Mouse (Mus musculus): Measurements from ENCODE around the gene Chchd2. TPM values are rescaled to one million over a fixed set of nuclear protein-coding genes. Genes with fewer than 3 reads are reported as not detected.
"Not testable (repeated sequence)": the region's sequence is repeated elsewhere in the genome, so short reads cannot be mapped to it uniquely, and the experiment has no call there.

The Chchd2 gene
- polyA plus RNA-seq, 1 experiment from 2014 or later = 1,044 TPM

DNA sequence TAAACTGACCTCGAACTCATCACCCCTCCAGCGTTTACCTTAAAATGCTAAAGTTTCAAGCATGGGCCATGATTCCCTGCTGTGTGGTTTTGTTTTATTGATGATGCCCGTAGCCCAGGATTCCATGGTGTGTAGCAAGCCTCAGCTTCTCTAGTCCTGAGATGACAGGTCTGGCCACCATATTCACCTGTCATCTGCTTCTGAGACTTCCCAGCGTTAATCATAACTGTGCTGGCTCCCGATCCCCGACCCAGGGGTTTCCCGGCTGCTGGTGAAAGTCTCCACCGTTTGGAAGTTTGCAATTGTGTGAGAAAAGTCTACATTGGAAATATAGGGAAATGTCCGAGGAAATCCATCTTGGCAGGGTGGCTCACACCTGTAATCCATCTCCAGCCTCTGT is 21.9 kb upstream of the Chchd2 start:
- H3K9me3 ChIP-seq = no peaks in the 10 kb centered on the region
- peak overlapping the region; percentile 95; the same call in 1 of the 2 replicates for H3K27ac ChIP-seq
- 0 out of 2 replicates have a peak, but pooled peaks cover 9% of the 10 kb centered on the region for H3K4me1 ChIP-seq
- H3K36me3 ChIP-seq = no peaks in the 10 kb centered on the region
- peaks cover 8% of the 10 kb centered on the region; the same call in 1 of the 2 replicates for H3K27me3 ChIP-seq (ENCODE audit: insufficient read depth, poor library complexity, severe bottlenecking)
- H3K4me3 ChIP-seq = peak overlapping the region; percentile 85
- no peak for DNase-seq (ENCODE audit: low spot score)
- 68% methylated on average over 9 of the region's 9 CpGs for WGBS

DNA sequence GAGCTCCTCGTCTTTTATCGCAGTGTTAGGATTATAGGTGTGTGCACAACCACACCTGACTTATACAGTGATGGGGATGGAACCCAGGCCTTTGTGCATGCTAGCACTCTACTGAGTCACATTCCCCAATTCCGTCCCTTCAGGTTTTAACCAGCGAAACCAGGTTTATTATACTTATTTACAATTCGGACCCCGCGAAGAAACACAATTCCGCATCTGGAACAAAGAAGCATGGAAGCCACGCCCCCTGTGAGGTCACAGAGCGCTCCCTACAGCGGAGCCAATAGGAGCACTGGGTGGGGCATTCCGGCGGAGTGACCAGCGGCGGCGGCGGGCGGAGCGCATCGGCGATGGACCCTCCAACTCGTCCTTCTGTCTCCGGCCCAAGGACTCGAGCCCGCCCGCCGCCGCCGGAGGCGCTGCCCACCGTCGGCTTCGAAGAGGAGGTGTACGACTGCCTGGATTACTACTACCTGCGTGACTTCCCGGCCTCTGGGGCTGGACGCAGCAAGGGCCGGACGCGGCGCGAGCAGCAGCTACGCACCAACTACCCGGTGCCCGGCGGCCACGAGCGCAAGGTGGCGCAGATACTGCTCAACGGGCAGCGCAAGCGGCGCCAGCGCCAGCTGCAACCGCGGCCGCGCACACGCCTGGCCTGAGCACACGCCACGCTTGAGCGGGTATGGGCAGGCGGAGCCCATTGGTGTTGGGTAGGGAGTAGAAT is 21.1 kb upstream of the Chchd2 start, which contains the start of gene Nupr1l:
Gene Nupr1l (plus strand): TSS at position 299 of the 724 bp plus-strand sequence.
- DNase-seq (ENCODE audit: low spot score) = peak; percentile 98
- no peaks in the 10 kb centered on the region for H3K9me3 ChIP-seq
- H3K27me3 ChIP-seq (ENCODE audit: insufficient read depth, poor library complexity, severe bottlenecking) = peaks cover 8% of the 10 kb centered on the region; the same call in 1 of the 2 replicates
- peak within 1 kb of the TSS; percentile 95 for H3K27ac ChIP-seq
- peak within 1 kb of the TSS; percentile 85 for H3K4me3 ChIP-seq
- 0 out of 2 replicates have a peak, but pooled peaks cover 9% of the 10 kb centered on the region for H3K4me1 ChIP-seq
- under 1% methylated on average over 63 of the region's 63 CpGs for WGBS
- no peaks in the 10 kb centered on the region for H3K36me3 ChIP-seq

DNA sequence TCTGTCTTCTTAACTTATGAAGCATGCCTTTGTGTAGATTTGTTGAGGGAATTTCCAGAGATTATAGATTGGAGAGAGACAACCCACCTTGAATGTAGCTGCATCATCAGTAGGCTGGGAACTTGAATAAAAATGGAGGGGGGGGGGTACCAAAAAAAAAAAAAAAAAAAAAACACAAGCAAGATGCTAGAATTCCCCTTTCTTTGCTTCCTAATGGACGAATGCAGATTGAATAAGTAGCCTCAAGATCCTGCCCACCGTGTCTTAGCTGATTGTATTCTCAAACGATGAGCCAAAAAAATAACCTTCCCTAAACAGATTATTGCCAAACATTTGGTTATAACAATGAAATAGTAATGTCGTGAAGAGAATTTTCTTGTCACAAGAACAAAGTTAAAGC is 20.5 kb upstream of the Chchd2 start:
- Histone ChIP-seq H3K4me1 (0 out of 2 replicates have a peak, but pooled peaks cover 9% of the 10 kb centered on the region), H3K27me3 (ENCODE audit: insufficient read depth, poor library complexity, severe bottlenecking) (peaks cover 8% of the 10 kb centered on the region; the same call in 1 of the 2 replicates), H3K36me3 (0 out of 2 replicates have a peak, but pooled peaks cover 3% of the 10 kb centered on the region), H3K9me3 (no peaks in the 10 kb centered on the region), H3K4me3 (peak overlapping the region; percentile 85), H3K27ac (peak overlapping the region; percentile 95)
- no peak for DNase-seq (ENCODE audit: low spot score)
- WGBS = 33% methylated on average over 4 of the region's 4 CpGs

DNA sequence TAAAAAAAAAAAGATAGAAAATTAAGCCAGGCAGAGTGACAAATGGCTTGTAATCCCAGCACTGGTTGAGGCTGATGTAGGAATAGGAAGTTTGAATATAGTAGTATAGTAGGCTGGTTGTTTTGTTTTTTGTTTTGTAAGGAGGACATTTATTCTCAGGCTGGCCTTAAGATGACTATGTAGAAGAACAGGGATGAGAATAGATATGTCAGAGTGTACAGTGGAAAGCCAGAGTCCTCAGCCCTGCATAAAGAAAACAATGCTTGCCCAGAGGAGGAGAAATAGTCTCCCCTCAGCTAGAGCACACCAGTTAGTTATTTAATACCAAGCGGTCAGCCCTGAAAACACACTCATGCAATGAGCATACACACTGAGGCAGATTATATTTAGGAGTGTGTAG is 11.2 kb upstream of the Chchd2 start, which contains the start of gene Phkg1:
Gene Phkg1 (minus strand): TSS at position 101 of the 400 bp plus-strand sequence.
- Histone ChIP-seq H3K4me1 (peaks cover 12% of the 10 kb centered on the region; the same call in 1 of the 2 replicates), H3K27me3 (ENCODE audit: insufficient read depth, poor library complexity, severe bottlenecking) (no peaks in the 10 kb centered on the region), H3K4me3 (no peak within 1 kb of the TSS), H3K9me3 (no peaks in the 10 kb centered on the region), H3K36me3 (peaks cover 6% of the 10 kb centered on the region; the same call in 1 of the 2 replicates), H3K27ac (no peak within 1 kb of the TSS)
- 94% methylated on average over 1 of the region's 1 CpGs for WGBS
- DNase-seq (ENCODE audit: low spot score) = no peak

DNA sequence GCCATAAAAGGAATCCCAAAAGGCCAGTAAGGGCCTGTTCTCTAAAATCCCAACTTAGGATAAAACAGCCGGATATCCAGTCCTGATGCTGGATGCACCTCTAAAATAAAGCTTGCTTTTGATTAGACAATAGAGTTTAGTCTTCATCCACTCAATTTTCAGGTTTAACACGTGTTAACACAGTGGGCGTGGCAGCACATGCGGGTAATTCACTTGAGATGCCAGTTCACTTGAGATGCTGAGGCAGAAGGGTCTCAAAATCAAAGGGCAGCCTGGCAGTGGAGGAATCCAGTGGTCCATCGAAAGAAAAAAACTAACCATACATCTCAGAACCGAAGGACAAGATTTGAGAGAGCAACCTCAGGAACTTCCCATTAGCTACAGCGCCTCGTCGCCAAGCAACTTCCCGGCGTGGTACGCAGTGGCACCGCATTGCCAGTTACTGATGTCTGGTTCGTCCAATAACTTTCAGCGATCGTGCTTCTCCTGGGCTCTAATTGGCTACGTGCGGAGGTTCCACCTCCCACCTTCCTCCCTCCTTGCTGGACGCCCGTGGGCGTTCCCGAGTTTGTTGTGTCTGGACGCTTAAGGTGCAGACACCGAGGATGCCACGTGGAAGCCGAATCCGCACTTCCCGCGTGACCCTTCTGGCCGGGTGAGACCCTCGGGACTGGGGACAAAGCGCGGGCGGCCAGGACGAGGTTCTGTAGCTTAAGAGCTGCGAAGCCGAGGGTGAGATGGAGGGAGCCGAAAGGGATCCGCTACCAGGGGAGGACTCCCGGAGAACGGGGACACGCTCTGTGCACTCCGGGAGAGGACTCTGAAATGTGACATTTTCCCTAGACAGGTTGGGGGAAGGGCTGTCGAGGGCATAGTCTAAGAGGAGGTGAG is 8.2 kb upstream of the Chchd2 start, which contains the start of gene Zbed5:
Gene Zbed5 (plus strand): TSS at position 526 of the 891 bp plus-strand sequence.
- H3K9me3 ChIP-seq = no peaks in the 10 kb centered on the region
- WGBS = 2% methylated on average over 44 of the region's 44 CpGs
- H3K27ac ChIP-seq = peak within 1 kb of the TSS; percentile 80
- H3K4me1 ChIP-seq = peaks cover 12% of the 10 kb centered on the region; the same call in 1 of the 2 replicates
- peak within 1 kb of the TSS; percentile 75 for H3K4me3 ChIP-seq
- no peaks in the 10 kb centered on the region for H3K27me3 ChIP-seq (ENCODE audit: insufficient read depth, poor library complexity, severe bottlenecking)
- DNase-seq (ENCODE audit: low spot score) = peak; percentile 97
- no peaks in the 10 kb centered on the region for H3K36me3 ChIP-seq

DNA sequence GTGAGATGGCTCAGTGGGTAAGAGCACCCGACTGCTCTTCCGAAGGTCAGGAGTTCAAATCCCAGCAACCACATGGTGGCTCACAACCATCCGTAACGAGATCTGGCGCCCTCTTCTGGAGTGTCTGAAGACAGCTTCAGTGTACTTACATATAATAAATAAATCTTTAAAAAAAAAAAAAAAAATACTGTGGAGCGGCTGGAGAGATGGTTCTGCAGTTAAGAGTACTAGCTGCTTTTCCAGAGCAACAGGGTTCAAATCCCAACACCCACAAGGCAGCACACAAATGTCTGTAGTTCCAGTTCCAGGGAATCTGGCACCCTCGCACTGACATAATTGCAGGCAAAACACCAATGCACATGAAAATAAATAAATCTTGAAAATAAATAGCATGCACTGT is 3.1 kb upstream of the Chchd2 start:
- not testable (repeated sequence) for H3K9me3 ChIP-seq; H3K4me3 ChIP-seq; H3K36me3 ChIP-seq; DNase-seq (ENCODE audit: low spot score); H3K27ac ChIP-seq; H3K27me3 ChIP-seq (ENCODE audit: insufficient read depth, poor library complexity, severe bottlenecking)
- peaks cover 10% of the 10 kb centered on the region; the same call in 1 of the 2 replicates for H3K4me1 ChIP-seq
- 82% methylated on average over 7 of the region's 7 CpGs for WGBS

DNA sequence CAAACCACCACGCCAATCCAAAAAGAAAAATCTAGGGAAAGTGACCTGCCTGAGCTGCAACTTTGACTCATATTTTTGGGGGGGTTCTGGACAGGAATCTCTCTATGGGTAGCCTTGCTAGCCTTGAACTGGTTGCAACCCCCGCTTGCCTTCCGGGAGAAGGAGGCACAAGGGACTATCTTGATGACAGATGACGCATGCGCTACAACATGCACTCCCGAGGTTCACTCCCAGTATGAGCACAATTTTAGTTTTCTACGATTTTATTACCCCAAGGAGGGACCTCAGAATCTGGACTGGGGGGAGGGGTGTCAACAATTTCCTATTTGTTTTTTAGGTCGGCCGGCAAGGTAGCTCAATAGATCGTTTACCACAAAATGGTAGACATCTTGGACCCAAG is 999 bp downstream of the Chchd2 start:
- H3K36me3 ChIP-seq = peaks cover 34% of the 10 kb centered on the region
- no peaks in the 10 kb centered on the region for H3K27me3 ChIP-seq (ENCODE audit: insufficient read depth, poor library complexity, severe bottlenecking)
- no peaks in the 10 kb centered on the region for H3K9me3 ChIP-seq
- peaks cover 5% of the 10 kb centered on the region; the same call in 1 of the 2 replicates for H3K4me1 ChIP-seq
- peak overlapping the region; percentile 97 for H3K27ac ChIP-seq
- H3K4me3 ChIP-seq = peak overlapping the region; percentile 93
- WGBS = 36% methylated on average over 10 of the region's 10 CpGs
- DNase-seq (ENCODE audit: low spot score) = no peak

DNA sequence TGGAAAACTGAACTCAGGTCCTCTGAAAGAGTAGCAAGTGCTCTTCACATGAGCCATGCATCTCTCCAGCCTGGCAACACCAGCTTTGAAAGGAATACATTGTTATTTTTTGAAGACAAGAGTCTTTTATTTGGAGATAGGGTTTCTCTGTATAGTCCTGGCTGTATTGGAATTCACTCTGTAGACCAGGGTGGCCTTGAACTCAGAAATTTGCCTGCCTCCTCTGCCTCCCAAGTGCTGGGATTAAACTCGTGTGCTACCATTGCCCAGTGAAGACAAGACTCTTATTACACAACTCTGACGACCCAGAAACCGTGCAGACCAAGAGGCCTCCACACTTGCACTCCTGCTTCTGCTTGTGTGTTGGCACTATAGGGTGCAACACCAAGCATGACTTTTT is 7.4 kb downstream of the Chchd2 start:
- Histone ChIP-seq H3K9me3 (no peaks in the 10 kb centered on the region), H3K4me1 (peaks cover 11% of the 10 kb centered on the region), H3K27ac (no peak overlapping the region), H3K36me3 (peaks cover 43% of the 10 kb centered on the region), H3K4me3 (no peak overlapping the region), H3K27me3 (ENCODE audit: insufficient read depth, poor library complexity, severe bottlenecking) (no peaks in the 10 kb centered on the region)
- WGBS = 70% methylated on average over 3 of the region's 3 CpGs
- no peak for DNase-seq (ENCODE audit: low spot score)

DNA sequence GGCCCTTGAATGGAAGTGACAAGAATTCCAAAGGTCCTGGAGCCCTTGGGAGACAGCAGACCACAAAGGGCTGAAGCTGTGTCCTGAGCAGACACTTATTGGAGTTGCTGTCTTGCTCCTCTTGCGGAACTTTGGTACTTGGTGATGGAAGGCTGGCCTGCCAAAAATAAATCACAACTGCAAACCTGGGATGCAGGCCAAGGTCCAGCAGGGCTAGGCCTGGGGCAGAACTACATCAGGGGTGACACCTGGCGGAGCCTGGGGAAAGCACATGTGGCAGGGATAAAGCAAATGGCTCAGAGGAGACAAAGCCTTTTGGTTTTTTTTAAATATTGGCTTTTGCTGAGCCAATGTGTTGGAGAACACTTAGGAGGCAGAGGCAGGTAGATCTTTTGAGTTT is 8.3 kb downstream of the Chchd2 start:
- no peak for DNase-seq (ENCODE audit: low spot score)
- Histone ChIP-seq H3K27ac (no peak overlapping the region), H3K9me3 (no peaks in the 10 kb centered on the region), H3K36me3 (peaks cover 34% of the 10 kb centered on the region), H3K4me3 (no peak overlapping the region), H3K4me1 (peaks cover 11% of the 10 kb centered on the region), H3K27me3 (ENCODE audit: insufficient read depth, poor library complexity, severe bottlenecking) (no peaks in the 10 kb centered on the region)
- 26% methylated on average over 2 of the region's 2 CpGs for WGBS

DNA sequence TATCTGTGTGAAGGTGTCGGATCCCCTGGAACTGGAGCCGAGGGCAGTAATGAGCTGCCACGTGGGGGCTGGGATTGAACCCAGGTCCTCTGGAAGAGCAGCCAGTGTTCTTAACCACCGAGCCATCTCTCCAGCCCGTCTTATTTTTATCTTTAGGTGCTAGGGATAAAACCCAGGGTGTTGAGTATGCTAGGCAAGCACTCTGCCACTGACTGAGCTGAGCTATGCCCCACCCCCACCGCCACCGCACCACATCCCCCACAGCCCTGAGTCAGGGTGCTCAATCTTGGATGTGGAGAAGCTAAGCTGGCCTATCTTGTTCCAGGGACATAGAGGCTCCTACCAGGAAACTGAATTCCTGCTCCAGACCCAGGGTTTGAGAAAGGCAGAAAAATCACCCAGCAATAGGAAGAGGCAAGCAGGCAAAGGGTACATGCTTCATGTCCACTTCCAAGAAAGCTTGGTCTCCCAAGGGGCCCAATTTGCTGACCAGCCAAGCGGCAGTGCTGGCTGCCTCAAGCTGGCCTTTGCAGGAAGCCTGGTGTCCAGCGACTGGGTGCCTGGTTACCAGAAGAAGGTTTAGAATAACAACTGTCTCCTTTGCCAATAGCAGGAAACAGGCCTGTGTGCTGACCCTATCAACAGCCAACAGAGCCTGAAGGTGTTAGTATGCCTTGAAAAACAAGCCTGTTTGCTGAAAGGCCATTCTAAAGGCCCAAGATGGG is 9.4 kb downstream of the Chchd2 start:
- Histone ChIP-seq H3K4me3 (no peak overlapping the region), H3K4me1 (peaks cover 11% of the 10 kb centered on the region), H3K9me3 (no peaks in the 10 kb centered on the region), H3K36me3 (peaks cover 26% of the 10 kb centered on the region), H3K27ac (no peak overlapping the region), H3K27me3 (ENCODE audit: insufficient read depth, poor library complexity, severe bottlenecking) (no peaks in the 10 kb centered on the region)
- DNase-seq (ENCODE audit: low spot score) = no peak
- WGBS = 48% methylated on average over 9 of the region's 9 CpGs

DNA sequence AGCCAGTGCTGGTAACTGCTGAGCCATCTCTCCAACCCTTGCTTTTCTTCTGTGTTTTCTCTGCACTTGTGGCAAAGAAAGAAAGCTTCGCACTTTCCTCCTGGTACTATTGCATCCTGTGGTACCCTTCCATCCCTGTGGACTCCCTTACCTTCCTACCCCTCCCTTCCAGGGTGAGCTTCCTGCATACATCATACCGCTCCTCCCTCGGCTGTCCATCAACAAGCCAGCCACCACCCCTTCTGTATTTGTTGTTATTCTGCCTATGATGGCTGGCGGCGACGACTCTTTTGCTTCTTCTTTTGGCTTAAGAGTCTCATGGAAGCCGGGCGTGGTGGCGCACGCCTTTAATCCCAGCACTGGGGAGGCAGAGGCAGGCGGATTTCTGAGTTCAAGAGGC is 12.2 kb downstream of the Chchd2 start:
- Histone ChIP-seq H3K4me1 (peaks cover 11% of the 10 kb centered on the region), H3K27me3 (ENCODE audit: insufficient read depth, poor library complexity, severe bottlenecking) (no peaks in the 10 kb centered on the region), H3K4me3 (no peak overlapping the region), H3K27ac (no peak overlapping the region), H3K36me3 (peaks cover 1% of the 10 kb centered on the region; the same call in 1 of the 2 replicates), H3K9me3 (no peaks in the 10 kb centered on the region)
- DNase-seq (ENCODE audit: low spot score) = no peak
- WGBS = 75% methylated on average over 11 of the region's 11 CpGs

DNA sequence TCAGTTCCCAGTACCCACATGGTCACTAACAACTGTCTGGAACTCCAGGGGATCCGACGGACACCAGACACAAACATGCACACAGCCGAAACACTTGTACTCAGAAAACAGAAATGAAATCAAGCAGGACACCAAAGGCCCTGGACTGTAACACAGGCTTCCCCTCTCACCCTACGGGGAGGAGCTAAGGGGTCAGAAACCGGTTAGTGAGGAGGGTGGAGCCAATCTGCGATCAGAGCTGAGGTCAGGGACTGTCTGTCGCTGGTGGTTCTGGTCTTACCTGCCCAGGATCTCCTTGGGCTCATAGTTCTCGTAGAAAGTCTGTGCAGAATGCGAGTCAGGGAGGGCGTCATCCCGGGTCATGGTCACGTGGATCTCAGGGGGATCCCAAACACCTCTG is 13.3 kb downstream of the Chchd2 start:
- DNase-seq (ENCODE audit: low spot score) = no peak
- Histone ChIP-seq H3K36me3 (no peaks in the 10 kb centered on the region), H3K4me3 (no peak overlapping the region), H3K27me3 (ENCODE audit: insufficient read depth, poor library complexity, severe bottlenecking) (no peaks in the 10 kb centered on the region), H3K27ac (no peak overlapping the region), H3K9me3 (no peaks in the 10 kb centered on the region), H3K4me1 (peaks cover 11% of the 10 kb centered on the region)
- 76% methylated on average over 12 of the region's 12 CpGs for WGBS

Measured in heart, embryonic 10.5 days (tissue).